ENCODE assay signal across 18 mouse cellular contexts in the genomic region with DNA sequence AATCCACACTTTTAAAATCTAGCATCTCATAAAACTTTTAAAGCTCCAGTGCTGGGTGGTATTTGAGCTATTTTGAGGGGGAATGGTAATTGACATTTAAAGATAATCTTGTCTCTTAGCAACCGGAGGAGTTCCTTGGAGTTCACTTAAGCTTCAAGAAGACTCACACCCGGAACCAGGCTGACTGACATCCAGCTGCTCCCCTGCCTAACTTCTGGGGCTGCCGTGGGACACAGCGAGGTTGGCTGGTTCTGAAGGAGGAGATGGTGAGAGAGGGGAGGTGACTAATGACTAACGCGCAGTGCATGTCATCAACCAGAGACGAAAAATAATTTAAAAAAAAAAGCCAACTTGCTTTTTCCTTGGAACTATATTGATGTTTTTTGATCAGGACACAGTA.
DNase-seq lines count a peak whose midpoint lies in the region; ATAC-seq and TF ChIP-seq lines count a peak whose summit lies in the region.
"Had no signal": no experiment of that assay in that cellular context is flagged by ENCODE, and none has a peak within 500 bp of the region (broad histone marks: within the 10 kb centered on the region; RNA-seq: fewer than 3 reads in every experiment).

No protein-coding gene starts in this region.

- TF ChIP-seq CTCF in brain, embryonic 14.5 days (IDR thresholded peaks at IDR 0.05; ENCODE audit: borderline replicate concordance, extremely low read depth, insufficient read depth, insufficient read length) = no peak

- peak; percentile 17 to 21 for DNase-seq in frontal cortex, postnatal 10 days (ENCODE audit: low spot score in 2 of 2)
- peak; percentile 13 for DNase-seq in right cerebral cortex, adult 18-20 months
- DNase-seq in right cerebral cortex, postnatal 14 days = no peak
- peak; percentile 63 for DNase-seq in brain, adult 2 months (ENCODE audit: low read depth, low spot score)
- DNase-seq in brain, embryonic 14.5 days (ENCODE audit: low read depth) = peak; percentile 3
- DNase-seq in kidney, postnatal 36 days = no peak
- no peak for DNase-seq in cerebellum, adult 11 months
- DNase-seq: adrenal gland, adult 2 months; adrenal gland, postnatal 10 days; adrenal gland, postnatal 25 days; cerebellum, adult 18-20 months; cerebellum, adult 8-10 months; cerebellum, adult 9-11 months; cerebellum, postnatal 14 days; cerebellum, postnatal 36 days; embryo, embryonic 11 days had no signal

- no peak for TF ChIP-seq POLR2A in brain, embryonic 14.5 days (IDR thresholded peaks at IDR 0.05; ENCODE audit: borderline replicate concordance, extremely low read depth, insufficient read depth, insufficient read length, poor library complexity, severe bottlenecking)

- ATAC-seq in frontal cortex, adult (ENCODE audit: low TSS enrichment) = no peak
- ATAC-seq: forebrain, embryonic 15.5 days had no signal

Comparison
In these comparisons a context has a peak if more than half of its experiments do, and no peak if none do; other contexts are left out.
1. DNase-seq: peak in frontal cortex, postnatal 10 days (2 of 2), right cerebral cortex, adult 18-20 months (single experiment), brain, adult 2 months (single experiment) and brain, embryonic 14.5 days (single experiment); none in right cerebral cortex, postnatal 14 days (single experiment), kidney, postnatal 36 days (0 of 2) and cerebellum, adult 11 months (single experiment).